Mouse (Mus musculus) layer of hippocampus, adult 2 months (tissue): ENCODE measurements around the gene Zyg11b. TPM values are rescaled to one million over a fixed set of nuclear protein-coding genes. Genes with fewer than 3 reads are reported as not detected.

Experiments
- DNase-seq, 2 experiments: peaks; one replicate each; pipeline ENCODE4 v3.0.0; 2022; ENCODE audit warnings: low spot score in 2 of 2
- H3K27ac ChIP-seq: fragments of 200-600 bp; 2 replicates; pipeline ENCODE4 v1.8.1; 2022
- H3K4me3 ChIP-seq: fragments of 200-600 bp; 2 replicates; pipeline ENCODE4 v1.8.1; 2022; ENCODE audit warnings: mild to moderate bottlenecking
- CTCF ChIP-seq: fragments of 200-600 bp; conservative IDR thresholded peaks from 2 replicates; pipeline ENCODE4 v1.8.1; 2022; ENCODE audit warnings: antibody characterized with exemption, mild to moderate bottlenecking, moderate library complexity
- long read RNA-seq, 2 experiments: library from polyadenylated mRNA; stranded (forward); transcript quantifications; one replicate each; pipeline ENCODE4 v2.0.0; 2021; ENCODE audit warnings: borderline mapping rate in 2 of 2
- total RNA-seq, 2 experiments: library from RNA; stranded (reverse); gene quantifications; 2 replicates each; pipeline ENCODE4 v1.2.3; 2021

Gene Zyg11b
- total RNA-seq: 10 to 100 TPM; 96.1 to 99.5 TPM
- long read RNA-seq, experiment 1, full-length matches to known transcripts: 1 of 17 reads
- long read RNA-seq, experiment 1, partial matches to known transcripts: 1 of 17 reads
- long read RNA-seq, experiment 1, other reads (novel, unspliced or antisense): 15 of 17 reads
- long read RNA-seq, experiment 2, full-length matches to known transcripts: 5 of 21 reads
- long read RNA-seq, experiment 2, partial matches to known transcripts: 0 of 21 reads
- long read RNA-seq, experiment 2, other reads (novel, unspliced or antisense): 16 of 21 reads

DNA sequence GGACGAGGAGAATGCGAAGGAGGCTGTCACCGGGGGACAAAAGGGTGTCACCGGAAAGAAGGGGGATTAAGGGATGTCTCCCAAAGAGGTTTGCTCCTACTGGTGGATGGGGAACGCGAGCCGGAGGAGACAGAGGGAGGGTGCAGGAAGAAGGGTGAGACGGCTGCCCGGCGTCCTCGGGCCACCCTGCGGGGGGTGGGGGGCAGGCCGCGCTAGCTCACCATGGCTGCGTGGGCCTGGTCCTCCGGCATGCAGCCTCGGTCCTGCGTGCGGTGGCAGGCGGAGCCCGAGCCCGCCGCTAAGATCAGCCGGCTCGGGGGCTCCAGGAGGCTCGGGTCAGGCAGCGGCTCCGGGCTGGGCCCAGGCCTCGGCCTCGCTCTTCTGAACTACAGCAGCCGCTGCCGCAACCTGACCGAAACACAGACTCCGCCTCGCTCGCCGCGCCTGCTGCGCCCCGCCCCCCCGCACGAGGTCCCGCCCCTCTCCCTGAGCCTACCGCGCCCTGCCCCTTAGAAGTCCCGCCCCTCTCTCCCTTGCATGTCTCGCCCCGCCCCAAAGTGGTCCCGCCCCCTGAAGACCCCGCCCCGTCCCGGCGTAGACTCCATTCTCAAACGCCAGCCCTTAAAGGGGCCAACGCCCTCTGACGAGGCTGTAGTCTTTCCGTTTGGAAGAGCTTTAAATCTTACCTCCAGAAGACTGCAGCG lies at the start of gene Zyg11b:
TSS of gene Zyg11b (minus strand) at position 427 of the 704 bp plus-strand sequence.
- peak; percentile 79 to 80 for DNase-seq
- no peak for TF ChIP-seq CTCF
- peak within 1 kb of the TSS; percentile 93 for H3K27ac ChIP-seq
- peak within 1 kb of the TSS; percentile 64 for H3K4me3 ChIP-seq

DNA sequence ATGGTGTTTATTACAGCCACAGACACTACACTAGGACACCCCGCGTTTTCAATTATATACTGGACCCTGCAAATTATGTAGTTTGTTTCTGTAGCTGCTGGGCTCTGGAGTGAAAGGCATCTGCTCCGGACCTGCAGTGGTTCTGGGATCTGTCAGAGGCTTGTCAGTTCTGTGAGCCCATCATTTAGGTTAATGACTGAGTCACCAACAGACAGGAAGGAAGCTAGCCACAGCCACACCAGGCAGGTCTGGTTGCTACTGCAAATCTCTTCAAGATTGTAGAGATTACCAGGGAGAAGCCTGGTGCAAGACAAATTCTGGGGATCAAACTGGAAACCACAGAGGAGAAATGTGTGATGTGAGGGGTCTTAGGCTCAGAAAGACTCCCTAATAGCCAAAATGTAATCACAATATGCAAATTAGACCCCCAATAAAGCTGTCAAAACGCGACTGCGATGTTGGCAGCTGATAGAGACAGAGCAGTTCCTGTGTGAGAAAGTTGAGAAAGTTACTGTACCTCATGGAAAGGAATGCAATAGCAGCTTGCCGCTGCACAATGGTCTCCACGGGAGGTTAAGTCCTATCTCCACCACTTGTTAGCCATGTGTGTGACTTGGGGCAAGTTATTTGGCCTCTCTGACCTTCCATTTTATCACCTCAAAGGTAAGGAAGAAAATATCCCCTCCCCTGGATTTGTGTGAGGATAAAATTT lies 49.1 kb upstream of the Zyg11b start:
- Histone ChIP-seq H3K4me3 (no peak overlapping the region), H3K27ac (no peak overlapping the region)
- DNase-seq: no peak
- TF ChIP-seq CTCF: no peak

DNA sequence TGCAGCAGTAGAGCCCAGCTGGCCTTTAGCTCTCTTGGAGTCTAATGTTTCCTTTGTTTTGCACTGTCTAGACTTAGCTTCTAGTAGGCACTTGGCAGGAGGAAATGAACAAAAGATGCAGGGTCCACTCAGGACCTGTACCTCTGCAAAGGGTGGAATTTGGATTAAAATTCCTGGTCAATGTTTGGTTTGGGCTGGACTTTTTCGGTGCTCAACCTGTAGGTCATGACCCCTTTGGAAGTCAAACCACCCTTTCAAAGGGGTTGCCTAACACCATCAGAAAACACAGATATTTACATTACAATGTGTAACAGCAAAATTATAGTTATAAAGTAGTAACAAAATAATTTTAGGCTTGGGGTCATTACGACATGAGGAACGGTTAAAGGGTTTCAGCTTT lies 48.2 kb upstream of the Zyg11b start:
- no peak for TF ChIP-seq CTCF
- Histone ChIP-seq H3K4me3 (no peak overlapping the region), H3K27ac (no peak overlapping the region)
- DNase-seq: no peak

DNA sequence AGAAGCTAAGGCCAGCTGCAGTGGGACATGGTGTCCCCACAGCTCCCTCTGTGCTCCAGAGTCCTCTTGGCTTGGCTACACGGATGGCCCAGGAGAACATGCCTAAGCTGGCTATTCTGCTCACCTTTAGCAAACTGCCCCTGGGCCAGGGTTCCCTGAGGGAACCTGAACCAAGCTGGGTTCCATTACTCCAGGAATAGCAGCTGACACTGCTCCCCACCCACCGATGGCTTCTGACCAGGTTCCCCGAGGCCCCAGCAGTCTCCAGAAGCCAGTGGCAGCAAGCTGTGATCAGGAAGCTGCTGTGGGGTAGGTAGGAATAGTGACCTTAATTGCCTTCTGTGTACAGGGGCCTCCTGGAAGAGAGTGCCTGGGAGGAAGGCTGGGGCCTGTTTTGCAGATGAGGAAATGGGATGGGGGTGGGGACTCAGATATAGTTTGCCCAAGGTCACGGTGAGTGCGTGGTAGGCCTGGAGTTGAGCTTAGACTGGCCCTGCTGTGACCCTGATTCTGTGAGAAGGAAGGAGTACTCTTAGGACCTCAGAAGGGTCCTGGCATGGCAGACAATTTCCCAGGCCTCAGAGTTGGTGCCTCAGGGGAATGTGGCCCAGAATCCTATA lies 47.5 kb upstream of the Zyg11b start:
- H3K27ac ChIP-seq: no peak overlapping the region
- no peak overlapping the region for H3K4me3 ChIP-seq
- no peak for TF ChIP-seq CTCF
- no peak for DNase-seq

DNA sequence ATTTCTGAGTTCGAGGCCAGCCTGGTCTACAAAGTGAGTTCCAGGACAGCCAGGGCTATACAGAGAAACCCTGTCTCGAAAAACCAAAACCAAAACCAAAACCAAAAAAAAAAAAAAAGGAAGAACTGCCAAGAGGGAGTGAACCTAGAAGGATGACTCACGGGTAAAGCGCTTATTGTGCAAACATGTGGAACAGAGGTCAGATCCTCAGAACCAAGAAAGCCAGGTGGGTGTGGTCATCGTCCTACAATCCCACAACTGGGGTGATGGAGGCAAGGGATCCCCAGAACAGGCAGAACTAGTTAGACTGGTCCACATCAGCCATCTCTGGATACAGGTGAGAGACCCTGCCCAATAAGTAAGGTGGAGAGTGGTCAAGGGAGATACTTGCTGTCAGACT lies 46.2 kb upstream of the Zyg11b start:
- DNase-seq: no peak

DNA sequence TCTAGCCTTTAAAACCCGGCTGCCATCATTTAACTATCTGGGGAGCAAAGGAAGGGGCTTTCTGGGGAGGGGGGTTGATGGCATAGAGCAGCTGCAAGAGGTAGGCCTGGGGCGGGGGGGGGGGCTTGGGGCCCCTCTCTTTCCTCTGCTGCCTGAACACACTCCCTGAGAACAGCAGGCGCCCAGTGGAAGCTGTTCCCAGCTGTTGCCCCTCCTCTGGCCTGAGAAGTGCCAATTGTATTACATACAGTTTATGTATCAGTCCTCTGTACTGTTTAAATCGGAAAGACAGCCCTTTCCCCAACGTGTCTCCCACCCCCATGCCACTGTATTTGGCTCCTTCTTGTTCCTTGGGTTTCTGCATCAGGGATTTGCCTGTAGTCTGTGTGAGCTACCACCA lies 44.9 kb upstream of the Zyg11b start:
- DNase-seq: no peak
- Histone ChIP-seq H3K4me3 (no peak overlapping the region), H3K27ac (no peak overlapping the region)
- TF ChIP-seq CTCF: no peak

More for the DNA sequence above, 46.2 kb upstream of the Zyg11b start:
- Histone ChIP-seq H3K27ac (no peak overlapping the region), H3K4me3 (no peak overlapping the region)
- TF ChIP-seq CTCF: no peak

DNA sequence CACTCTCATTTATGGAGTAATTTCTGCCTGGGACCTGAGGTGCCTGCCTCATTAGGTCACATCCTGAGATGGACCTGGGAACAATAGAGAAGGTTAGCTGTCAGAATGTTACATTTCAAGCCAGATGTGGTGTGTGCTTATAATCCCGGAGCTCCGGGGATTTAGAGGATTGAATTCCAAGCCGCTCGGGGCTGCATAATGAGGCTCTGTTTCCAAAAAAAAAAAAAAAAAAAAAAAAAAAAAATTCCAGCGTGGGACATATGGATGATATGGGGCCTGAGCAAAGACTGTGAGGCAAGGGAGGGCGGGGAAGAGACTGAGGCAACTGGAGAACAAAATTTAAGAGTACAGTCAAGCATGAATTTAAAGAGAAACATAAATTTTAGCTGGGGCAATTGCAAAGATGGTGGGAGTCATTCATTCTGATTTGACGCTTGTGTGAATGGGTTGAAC lies 43.8 kb upstream of the Zyg11b start:
- DNase-seq: no peak
- TF ChIP-seq CTCF: no peak
- Histone ChIP-seq H3K4me3 (no peak overlapping the region), H3K27ac (no peak overlapping the region)

DNA sequence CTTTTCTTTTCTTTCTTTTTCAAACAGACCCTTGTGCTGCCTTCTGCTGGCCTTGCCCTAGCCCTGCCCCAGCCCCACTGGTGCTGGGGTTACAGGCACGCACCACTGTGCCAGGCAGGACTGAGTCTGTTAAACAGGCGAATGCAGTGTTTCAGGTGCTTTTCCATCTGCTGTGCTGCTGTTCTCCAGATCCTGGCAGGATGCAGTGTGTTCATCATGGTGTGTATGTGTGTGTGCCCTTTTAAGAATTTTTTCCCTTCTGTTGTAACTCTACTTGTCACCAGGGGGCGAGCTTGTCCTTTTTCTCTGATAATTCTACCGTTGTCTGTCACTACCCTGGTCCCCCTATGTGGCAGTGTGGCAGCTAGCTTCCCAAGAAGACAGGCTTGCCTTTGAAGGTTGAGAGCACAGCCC lies 38.4 kb upstream of the Zyg11b start:
- Histone ChIP-seq H3K4me3 (no peak overlapping the region), H3K27ac (peak overlapping the region; percentile 87)
- peak; percentile 87 for TF ChIP-seq CTCF
- peak; percentile 68 for DNase-seq

DNA sequence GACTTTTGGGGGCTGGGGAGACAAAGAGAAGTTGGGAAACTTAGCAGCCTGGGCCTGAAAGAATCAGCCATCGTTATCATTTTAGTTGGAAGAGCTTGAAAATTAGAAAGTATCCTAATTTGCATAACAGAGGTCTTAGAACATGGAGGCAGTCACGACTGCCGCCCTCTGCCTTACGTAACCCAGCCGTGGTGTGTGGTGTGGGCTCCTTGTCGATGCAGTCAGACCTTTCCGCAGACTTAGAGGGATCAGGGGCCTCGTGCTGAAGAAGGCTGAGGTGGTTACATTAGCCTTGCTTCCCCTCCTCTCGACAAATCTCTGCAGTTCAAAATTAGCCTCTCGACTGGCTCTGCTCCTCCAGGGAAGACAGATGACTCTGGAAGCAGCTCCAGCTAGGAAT lies 37.9 kb upstream of the Zyg11b start:
- TF ChIP-seq CTCF: no peak
- peak in 1 of 2 experiments; percentile 34 for DNase-seq

DNA sequence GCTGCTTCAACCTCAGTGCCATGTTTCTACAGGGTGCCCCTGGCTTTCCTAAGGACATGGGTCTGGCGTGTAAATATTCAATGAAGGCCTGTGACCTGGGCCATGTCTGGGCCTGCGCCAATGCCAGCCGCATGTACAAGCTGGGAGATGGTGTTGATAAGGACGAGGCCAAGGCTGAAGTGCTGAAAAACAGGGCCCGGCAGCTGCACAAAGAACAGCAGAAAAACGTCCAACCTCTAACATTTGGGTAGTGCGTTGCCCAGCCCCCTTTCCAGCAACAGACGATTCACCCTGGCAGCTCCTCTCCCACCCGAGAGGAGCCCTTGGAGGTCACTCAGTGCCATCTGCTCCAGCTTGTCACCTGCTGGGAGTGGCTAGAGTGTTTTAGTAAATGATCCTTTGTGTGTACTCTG lies 37.4 kb upstream of the Zyg11b start:
- H3K4me3 ChIP-seq: no peak overlapping the region
- H3K27ac ChIP-seq: peak overlapping the region; percentile 87
- DNase-seq: no peak
- no peak for TF ChIP-seq CTCF

More for the DNA sequence above, 37.9 kb upstream of the Zyg11b start:
- Histone ChIP-seq H3K4me3 (no peak overlapping the region), H3K27ac (peak overlapping the region; percentile 87)

DNA sequence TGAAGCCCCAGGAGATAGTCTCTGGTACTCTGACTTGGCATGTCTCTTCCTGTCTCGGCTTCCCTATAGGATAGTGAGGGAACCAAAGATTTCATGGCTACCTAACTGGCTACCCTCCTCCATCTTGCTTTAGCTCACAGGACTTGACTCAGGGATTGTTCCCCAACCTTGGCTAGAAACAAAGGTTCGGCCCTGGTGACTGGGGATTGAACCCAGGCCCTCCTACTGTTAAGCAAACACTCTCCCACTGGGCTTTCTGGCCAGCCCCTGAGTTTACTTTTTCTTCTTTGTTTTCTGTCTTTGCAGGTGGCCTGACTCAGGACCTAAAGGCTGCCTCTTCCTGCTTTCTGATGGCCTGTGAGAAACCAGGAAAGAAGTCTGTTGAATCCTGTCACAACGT lies 36.9 kb upstream of the Zyg11b start:
- no peak for DNase-seq
- Histone ChIP-seq H3K4me3 (no peak overlapping the region), H3K27ac (peak overlapping the region; percentile 87)
- no peak for TF ChIP-seq CTCF

DNA sequence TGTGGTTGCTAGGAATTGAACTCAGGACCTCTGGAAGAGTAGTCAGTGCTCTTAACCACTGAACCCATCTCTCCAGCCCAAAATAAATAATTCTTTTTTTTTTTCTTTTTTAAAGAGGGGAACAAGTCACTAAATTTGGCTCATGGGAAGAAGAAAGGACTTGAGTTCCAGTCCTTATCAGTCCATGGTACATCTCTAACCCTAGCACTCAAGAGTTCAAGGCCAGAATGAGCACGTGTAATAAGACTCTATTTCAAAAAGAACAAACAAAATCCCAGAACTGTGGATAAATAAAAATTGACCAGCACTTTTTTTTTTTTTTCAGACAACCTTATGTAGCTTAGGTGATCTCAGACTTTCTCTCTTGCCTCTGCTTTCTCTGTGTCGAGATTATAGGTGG lies 35.9 kb upstream of the Zyg11b start:
- no peak for DNase-seq
- H3K27ac ChIP-seq: 0 out of 2 replicates have a peak overlapping the region, but pooled peaks have one; percentile 87
- TF ChIP-seq CTCF: no peak; the same call in 1 of the 2 replicates
- no peak overlapping the region for H3K4me3 ChIP-seq

DNA sequence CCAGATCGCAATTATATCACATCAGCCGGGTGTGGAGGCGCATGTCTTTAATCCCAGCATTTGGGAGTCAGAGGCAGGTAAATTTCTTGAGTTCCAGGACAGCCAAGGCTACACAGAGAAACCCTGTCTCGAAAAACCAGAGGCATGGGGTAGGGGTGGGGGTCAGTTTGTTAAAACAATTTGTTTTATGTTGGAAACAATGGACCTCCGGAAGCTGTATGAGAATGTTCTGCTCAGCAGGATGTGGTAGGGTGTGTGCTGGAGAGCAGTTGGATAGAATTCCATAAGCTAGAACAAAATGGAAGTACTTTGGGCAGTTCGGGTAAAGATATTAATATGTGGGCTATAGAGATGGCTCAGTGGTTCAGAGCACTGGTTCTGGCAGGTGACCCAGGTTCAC lies 34.5 kb upstream of the Zyg11b start:
- no peak for TF ChIP-seq CTCF
- no peak for DNase-seq
- no peak overlapping the region for H3K4me3 ChIP-seq
- peak overlapping the region; percentile 36; the same call in 1 of the 2 replicates for H3K27ac ChIP-seq
